Mouse (Mus musculus) forebrain, embryonic 14.5 days (tissue): ENCODE data around the gene Pcdh7. TPM values are rescaled to one million over a fixed set of nuclear protein-coding genes. Genes with fewer than 3 reads are reported as not detected.
"Not testable (repeated sequence)": the region's sequence is repeated elsewhere in the genome, so short reads cannot be mapped to it uniquely, and the experiment has no call there.

Source experiments
- ATAC-seq: fragments of 200-750 bp; cut with Nextera tagmentation; 2 replicates; pipeline ENCODE4 v1.8.0; 2017; ENCODE audit warnings: mild to moderate bottlenecking, moderate library complexity
- DNase-seq: peaks from one replicate; pipeline ENCODE4 v3.0.0-alpha.2; 2015; ENCODE audit warnings: low spot score
- H3K27ac ChIP-seq: fragments of 300-500 bp; sonication (generic); 2 replicates; pipeline ENCODE4 v1.5.1; 2014; ENCODE audit warnings: low read depth, mild to moderate bottlenecking, control low read depth, low read length, moderate library complexity
- H3K27me3 ChIP-seq: fragments of 300-500 bp; sonication (generic); replicated peaks from 2 replicates; pipeline ENCODE4 v1.6.1; 2014; ENCODE audit warnings: low read length, control low read depth, mixed read lengths; ENCODE audit not compliant: control insufficient read depth, insufficient read depth
- H3K36me3 ChIP-seq: fragments of 300-500 bp; sonication (generic); 2 replicates; pipeline ENCODE4 v1.6.1; 2014; ENCODE audit warnings: low read length, control low read depth; ENCODE audit not compliant: control insufficient read depth, insufficient read depth
- H3K4me1 ChIP-seq: fragments of 300-500 bp; sonication (generic); 2 replicates; pipeline ENCODE4 v1.6.1; 2014; ENCODE audit warnings: antibody characterized with exemption, low read length, control low read depth; ENCODE audit not compliant: control insufficient read depth, insufficient read depth
- H3K4me2 ChIP-seq: fragments of 300-500 bp; sonication (generic); 2 replicates; pipeline ENCODE4 v1.6.1; 2014; ENCODE audit warnings: mild to moderate bottlenecking, control low read depth, low read length
- H3K4me3 ChIP-seq: fragments of 300-500 bp; sonication (generic); 2 replicates; pipeline ENCODE4 v1.5.1; 2014; ENCODE audit warnings: low read depth, low read length, control low read depth
- H3K9ac ChIP-seq: fragments of 300-500 bp; sonication (generic); 2 replicates; pipeline ENCODE4 v1.6.1; 2014; ENCODE audit warnings: mild to moderate bottlenecking, low read length, control low read depth, moderate library complexity
- H3K9me3 ChIP-seq: fragments of 300-500 bp; sonication (generic); replicated peaks from 2 replicates; pipeline ENCODE4 v1.6.1; 2016; ENCODE audit warnings: low read length, control low read depth, mixed read lengths; ENCODE audit not compliant: control insufficient read depth
- WGBS: fragments of 180-500 bp; shearing (Covaris S2); extraction: QIAGEN DNeasy Blood & Tissue Kit; methylation state at CpG from one replicate; pipeline ENCODE4 v1.1.7; 2014; 5-methylcytosine and 5-hydroxymethylcytosine counted together
- polyA plus RNA-seq: library from polyadenylated mRNA; unstranded; fragments of >200 nt; fragmentation: Nextera tagmentation; extraction: Ambion mirVana; gene quantifications from 2 replicates; pipeline ENCODE4 v1.2.1, GENCODE M21; 2014

Pcdh7 gene
- polyA plus RNA-seq, result 8.3 and 10.7 TPM in 2 replicates

GRCm38 (mm10) chr5:57717906-57718875, at the start of gene Pcdh7:
Gene Pcdh7 (plus strand): TSS chr5:57717967.
- DNase-seq (peak; percentile 84), ATAC-seq (peak; percentile 26)
- H3K36me3 ChIP-seq, result no peaks in the 10 kb centered on the region
- WGBS, result under 1% methylated on average over 69 of the region's 70 CpGs
- H3K4me3 ChIP-seq, result peak within 1 kb of the TSS; percentile 65
- H3K4me2 ChIP-seq, result peak within 1 kb of the TSS; percentile 96
- H3K27me3 ChIP-seq, result no peaks in the 10 kb centered on the region
- H3K27ac ChIP-seq, result peak within 1 kb of the TSS; percentile 86
- peak within 1 kb of the TSS; percentile 74 for H3K9ac ChIP-seq
- no peaks in the 10 kb centered on the region for H3K9me3 ChIP-seq
- H3K4me1 ChIP-seq, result peaks cover 12% of the 10 kb centered on the region

GRCm38 (mm10) chr5:57676970-57677369, 40.8 kb upstream of the Pcdh7 start:
- ATAC-seq, H3K4me1 ChIP-seq, H3K4me2 ChIP-seq, H3K9me3 ChIP-seq, H3K9ac ChIP-seq, H3K36me3 ChIP-seq, DNase-seq, H3K27me3 ChIP-seq, H3K4me3 ChIP-seq, H3K27ac ChIP-seq: not testable (repeated sequence)
- WGBS, result 90% methylated on average over 2 of the region's 2 CpGs

- no peaks in the 10 kb centered on the region for H3K9me3 ChIP-seq
- 79% methylated on average over 2 of the region's 2 CpGs for WGBS
Observed at GRCm38 (mm10) chr5:57708396-57708795, 9.4 kb upstream of the Pcdh7 start.

GRCm38 (mm10) chr5:57713980-57714379, 3.8 kb upstream of the Pcdh7 start:
- 0% methylated on average over 10 of the region's 10 CpGs for WGBS
- Histone ChIP-seq H3K36me3 (no peaks in the 10 kb centered on the region), H3K4me1 (no peaks in the 10 kb centered on the region), H3K9me3 (no peaks in the 10 kb centered on the region), H3K27ac (no peak overlapping the region), H3K4me3 (peak overlapping the region; percentile 65), H3K27me3 (no peaks in the 10 kb centered on the region), H3K9ac (no peak overlapping the region), H3K4me2 (peak overlapping the region; percentile 96)
- peak; percentile 75 for DNase-seq
- ATAC-seq, result no peak

More at GRCm38 (mm10) chr5:57708396-57708795, 9.4 kb upstream of the Pcdh7 start:
- DNase-seq, result no peak
- Histone ChIP-seq H3K9ac (no peak overlapping the region), H3K4me3 (no peak overlapping the region), H3K36me3 (no peaks in the 10 kb centered on the region), H3K4me2 (no peak overlapping the region), H3K4me1 (no peaks in the 10 kb centered on the region), H3K27me3 (no peaks in the 10 kb centered on the region), H3K27ac (no peak overlapping the region)
- no peak for ATAC-seq

GRCm38 (mm10) chr5:57714621-57715523, 2.9 kb upstream of the Pcdh7 start:
- H3K27ac ChIP-seq, result peak overlapping the region; percentile 76
- peak; percentile 77 for DNase-seq
- peak overlapping the region; percentile 96 for H3K4me2 ChIP-seq
- H3K27me3 ChIP-seq, result no peaks in the 10 kb centered on the region
- ATAC-seq, result peak; percentile 41
- peak overlapping the region; percentile 65 for H3K4me3 ChIP-seq
- H3K4me1 ChIP-seq, result no peaks in the 10 kb centered on the region; the same call in 1 of the 2 replicates
- 1% methylated on average over 44 of the region's 45 CpGs for WGBS
- H3K9me3 ChIP-seq, result no peaks in the 10 kb centered on the region
- peak overlapping the region; percentile 74 for H3K9ac ChIP-seq
- no peaks in the 10 kb centered on the region for H3K36me3 ChIP-seq

- no peaks in the 10 kb centered on the region for H3K27me3 ChIP-seq
- peaks cover 6% of the 10 kb centered on the region for H3K4me1 ChIP-seq
- peak overlapping the region; percentile 96 for H3K4me2 ChIP-seq
- WGBS, result under 1% methylated on average over 53 of the region's 53 CpGs
- DNase-seq (peak; percentile 88), ATAC-seq (peak; percentile 63)
- H3K9ac ChIP-seq, result peak overlapping the region; percentile 74
- no peaks in the 10 kb centered on the region for H3K36me3 ChIP-seq
- H3K27ac ChIP-seq, result peak overlapping the region; percentile 76
- no peaks in the 10 kb centered on the region for H3K9me3 ChIP-seq
- H3K4me3 ChIP-seq, result peak overlapping the region; percentile 65
Observed at GRCm38 (mm10) chr5:57715524-57716400, 2.0 kb upstream of the Pcdh7 start.

- H3K36me3 ChIP-seq, result no peaks in the 10 kb centered on the region
- WGBS, result under 1% methylated on average over 29 of the region's 29 CpGs
- H3K4me3 ChIP-seq, result peak overlapping the region; percentile 65
- H3K27ac ChIP-seq, result peak overlapping the region; percentile 86
- peaks cover 6% of the 10 kb centered on the region for H3K4me1 ChIP-seq
- DNase-seq (peak; percentile 79), ATAC-seq (peak; percentile 3; the same call in 1 of the 2 replicates)
- peak overlapping the region; percentile 96 for H3K4me2 ChIP-seq
- H3K27me3 ChIP-seq, result no peaks in the 10 kb centered on the region
- H3K9me3 ChIP-seq, result no peaks in the 10 kb centered on the region
- peak overlapping the region; percentile 74 for H3K9ac ChIP-seq
Observed at GRCm38 (mm10) chr5:57716421-57717237, 1.1 kb upstream of the Pcdh7 start.
